Mouse (Mus musculus) neural tube, embryonic 15.5 days (tissue): ENCODE data around the gene Wdr82. TPM values are rescaled to one million over a fixed set of nuclear protein-coding genes. Genes with fewer than 3 reads are reported as not detected.

Experiments used
- ATAC-seq: fragments of 200-750 bp; cut with Nextera tagmentation; 2 replicates; pipeline ENCODE4 v1.8.0; 2017; ENCODE audit warnings: mild to moderate bottlenecking, moderate TSS enrichment, moderate library complexity; ENCODE audit not compliant: low FRiP score
- H3K27ac ChIP-seq: fragments of 300-500 bp; sonication (generic); replicated peaks from 2 replicates; pipeline ENCODE4 v1.5.1; 2015; ENCODE audit warnings: mild to moderate bottlenecking, inconsistent platforms
- H3K27me3 ChIP-seq: fragments of 300-500 bp; sonication (generic); replicated peaks from 2 replicates; pipeline ENCODE4 v1.6.1; 2015; ENCODE audit warnings: inconsistent platforms
- H3K36me3 ChIP-seq: fragments of 300-500 bp; sonication (generic); 2 replicates; pipeline ENCODE4 v1.6.1; 2015; ENCODE audit warnings: inconsistent platforms
- H3K4me1 ChIP-seq: fragments of 300-500 bp; sonication (generic); 2 replicates; pipeline ENCODE4 v1.6.1; 2015; ENCODE audit warnings: inconsistent platforms
- H3K4me2 ChIP-seq: fragments of 300-500 bp; sonication (generic); 2 replicates; pipeline ENCODE4 v1.6.1; 2015; ENCODE audit warnings: inconsistent platforms, mild to moderate bottlenecking, moderate library complexity
- H3K4me3 ChIP-seq: fragments of 300-500 bp; sonication (generic); replicated peaks from 2 replicates; pipeline ENCODE4 v1.5.1; 2015; ENCODE audit warnings: mild to moderate bottlenecking, inconsistent platforms
- H3K9ac ChIP-seq: fragments of 300-500 bp; sonication (generic); replicated peaks from 2 replicates; pipeline ENCODE4 v1.6.1; 2015; ENCODE audit warnings: mild to moderate bottlenecking, inconsistent platforms
- H3K9me3 ChIP-seq: fragments of 300-500 bp; sonication (generic); replicated peaks from 2 replicates; pipeline ENCODE4 v1.6.1; 2016; ENCODE audit warnings: inconsistent platforms
- WGBS: fragments of 180-500 bp; shearing (Covaris S2); methylation state at CpG from one replicate; pipeline ENCODE4 v1.1.7; 2015; ENCODE audit warnings: mixed read lengths; 5-methylcytosine and 5-hydroxymethylcytosine counted together
- polyA plus RNA-seq: library from polyadenylated mRNA; unstranded; fragments of >200 nt; fragmentation: Nextera tagmentation; extraction: Ambion mirVana; gene quantifications from 2 replicates; pipeline ENCODE4 v1.2.1, GENCODE M21; 2015

Wdr82 gene
- polyA plus RNA-seq: 28.6 and 32.1 TPM in 2 replicates

DNA sequence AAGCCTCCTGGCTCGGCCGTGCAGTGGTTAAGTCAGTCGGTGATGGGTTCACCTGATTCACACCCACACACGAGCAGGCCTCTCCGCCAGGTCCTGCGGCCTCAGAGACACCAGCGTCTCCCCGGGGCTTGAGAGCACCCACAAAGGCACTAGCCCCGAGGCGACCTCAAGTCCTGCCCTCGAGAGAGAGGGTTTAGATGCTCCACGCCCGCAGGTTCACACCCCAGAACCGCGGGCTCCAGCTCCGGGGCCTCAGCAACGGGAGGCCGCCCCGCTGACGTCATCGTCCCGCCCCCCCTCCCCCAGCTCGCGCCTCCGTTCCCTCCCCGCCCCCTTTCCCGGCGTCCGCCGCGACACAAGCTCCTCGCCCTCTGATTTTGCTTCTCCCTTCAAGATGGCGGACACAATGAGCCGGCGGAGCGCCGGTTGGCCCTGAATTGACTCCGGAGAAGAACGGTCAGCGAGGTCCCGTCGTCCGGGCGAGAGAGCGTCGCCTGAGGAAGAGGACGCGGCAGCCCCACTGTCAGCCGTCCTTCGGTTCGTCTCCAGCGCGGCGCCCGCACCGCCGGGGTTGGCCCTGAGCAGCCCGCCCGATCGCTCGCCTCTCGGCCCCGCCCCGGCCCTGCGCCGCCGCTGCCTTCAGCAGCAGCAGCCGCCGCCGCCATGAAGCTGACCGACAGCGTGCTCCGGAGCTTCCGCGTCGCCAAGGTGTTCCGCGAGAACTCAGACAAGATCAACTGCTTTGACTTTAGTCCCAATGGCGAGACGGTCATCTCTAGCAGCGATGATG, at the start of gene Wdr82:
TSS of gene Wdr82 (plus strand) at position 373 of the 790 bp plus-strand sequence.
- Histone ChIP-seq H3K4me3 (peak within 1 kb of the TSS; percentile 97), H3K36me3 (no peaks in the 10 kb centered on the region), H3K27me3 (no peaks in the 10 kb centered on the region), H3K9ac (peak within 1 kb of the TSS; percentile 95), H3K27ac (peak within 1 kb of the TSS; percentile 99), H3K4me1 (peaks cover 40% of the 10 kb centered on the region), H3K4me2 (peak within 1 kb of the TSS; percentile 62), H3K9me3 (no peaks in the 10 kb centered on the region)
- under 1% methylated on average over 77 of the region's 81 CpGs for WGBS
- peak; percentile 92 for ATAC-seq

DNA sequence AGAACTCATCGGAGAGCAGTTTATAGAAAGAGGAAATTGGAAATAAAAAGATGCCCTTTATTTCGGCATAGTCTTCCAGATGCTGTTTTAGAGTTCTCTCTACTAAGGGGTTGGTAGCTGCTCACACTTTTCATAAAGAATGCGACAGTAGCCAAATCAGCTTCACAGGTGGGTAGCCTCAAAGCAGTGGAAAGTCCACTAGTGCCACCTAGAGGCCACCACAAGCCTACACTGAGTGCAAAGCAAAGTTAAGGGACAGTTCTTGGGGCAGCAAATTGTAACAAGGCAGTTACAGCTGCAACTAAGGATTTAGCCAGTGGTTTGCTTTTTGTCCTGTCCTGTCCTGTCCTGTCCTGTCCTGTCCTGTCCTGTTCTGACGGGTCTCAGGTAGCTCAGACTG, 47.1 kb upstream of the Wdr82 start:
- no peak overlapping the region for H3K9ac ChIP-seq
- no peak overlapping the region for H3K4me2 ChIP-seq
- ATAC-seq: no peak
- no peaks in the 10 kb centered on the region for H3K9me3 ChIP-seq
- H3K27me3 ChIP-seq: no peaks in the 10 kb centered on the region
- peaks cover 15% of the 10 kb centered on the region for H3K4me1 ChIP-seq
- no peak overlapping the region for H3K4me3 ChIP-seq
- no peaks in the 10 kb centered on the region for H3K36me3 ChIP-seq
- WGBS: 50% methylated on average over 4 of the region's 4 CpGs
- no peak overlapping the region for H3K27ac ChIP-seq

DNA sequence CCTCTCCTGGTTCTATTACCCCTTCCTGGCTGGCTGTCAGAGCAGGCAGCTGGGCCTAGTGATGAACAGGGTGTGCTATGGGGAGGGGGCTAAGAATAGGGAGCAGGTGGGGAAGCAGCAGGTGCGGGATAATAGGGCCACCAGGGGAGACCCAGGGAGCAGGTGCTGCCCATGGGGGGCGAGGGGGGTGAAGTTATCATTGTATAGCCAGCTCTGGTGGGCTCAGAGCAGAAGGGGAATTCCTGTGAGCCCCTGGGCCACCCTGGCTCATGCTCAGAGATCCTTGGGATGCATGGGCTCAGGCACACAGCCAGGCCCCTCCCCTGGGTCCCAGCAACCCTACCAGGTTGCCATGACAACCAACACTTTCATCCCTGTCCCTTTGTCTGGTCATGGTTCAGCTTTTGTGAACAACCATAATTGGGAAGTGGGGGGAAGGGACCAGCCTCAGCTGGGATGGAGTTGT, 43.9 kb upstream of the Wdr82 start:
- H3K4me1 ChIP-seq: peaks cover 15% of the 10 kb centered on the region
- H3K9me3 ChIP-seq: no peaks in the 10 kb centered on the region
- H3K4me3 ChIP-seq: no peak overlapping the region
- no peaks in the 10 kb centered on the region for H3K36me3 ChIP-seq
- H3K9ac ChIP-seq: no peak overlapping the region
- peak overlapping the region; percentile 72 for H3K27ac ChIP-seq
- H3K27me3 ChIP-seq: no peaks in the 10 kb centered on the region
- 26% methylated on average over 2 of the region's 2 CpGs for WGBS
- H3K4me2 ChIP-seq: no peak overlapping the region
- ATAC-seq: peak; percentile 87

DNA sequence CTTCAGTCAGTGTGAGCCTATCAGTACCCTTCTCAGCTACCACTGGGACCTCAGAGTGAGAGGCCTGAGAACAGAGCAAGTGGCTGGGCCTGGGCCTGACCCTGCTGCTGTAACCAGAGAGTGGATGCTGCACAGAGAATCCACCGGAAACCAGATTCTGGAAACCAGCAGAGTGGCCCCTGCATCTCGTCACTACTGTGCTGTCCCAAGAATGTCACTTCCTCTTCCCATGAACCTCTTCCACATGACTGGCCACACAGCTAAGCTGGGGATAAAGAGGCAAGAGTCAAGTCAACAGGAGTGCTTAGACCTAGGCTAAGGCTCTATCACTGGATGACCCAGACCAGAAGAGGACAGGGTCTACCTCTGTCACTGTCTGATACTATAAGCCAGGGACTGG, 41.7 kb upstream of the Wdr82 start:
- H3K4me3 ChIP-seq: no peak overlapping the region
- WGBS: 92% methylated on average over 2 of the region's 2 CpGs
- H3K4me2 ChIP-seq: no peak overlapping the region
- no peaks in the 10 kb centered on the region for H3K27me3 ChIP-seq
- no peaks in the 10 kb centered on the region for H3K9me3 ChIP-seq
- H3K36me3 ChIP-seq: no peaks in the 10 kb centered on the region
- ATAC-seq: no peak
- H3K9ac ChIP-seq: no peak overlapping the region
- no peak overlapping the region for H3K27ac ChIP-seq
- peaks cover 15% of the 10 kb centered on the region for H3K4me1 ChIP-seq

DNA sequence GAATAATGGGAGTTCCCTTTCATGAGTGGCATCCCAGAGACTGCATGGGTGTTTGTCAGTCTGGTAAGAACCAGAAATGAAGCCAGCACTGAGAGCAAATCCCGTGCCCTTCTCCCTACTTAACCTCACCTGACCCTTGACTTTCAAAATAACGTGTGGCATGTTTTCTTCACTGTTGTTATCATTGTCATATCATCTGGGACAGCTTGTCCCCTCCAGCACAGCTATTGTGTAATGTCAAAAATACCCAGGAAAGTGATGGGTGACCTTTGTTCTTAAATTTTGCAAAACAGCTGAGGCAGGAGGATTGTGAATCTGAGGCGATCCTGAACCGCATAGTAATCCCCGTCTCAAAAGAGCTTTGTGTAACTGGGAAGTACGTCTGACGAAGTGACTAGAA, 40.5 kb upstream of the Wdr82 start:
- H3K36me3 ChIP-seq: no peaks in the 10 kb centered on the region
- no peak overlapping the region for H3K4me2 ChIP-seq
- H3K4me3 ChIP-seq: no peak overlapping the region
- H3K27me3 ChIP-seq: no peaks in the 10 kb centered on the region
- no peak overlapping the region for H3K9ac ChIP-seq
- no peak overlapping the region for H3K27ac ChIP-seq
- peaks cover 15% of the 10 kb centered on the region for H3K4me1 ChIP-seq
- no peak for ATAC-seq
- H3K9me3 ChIP-seq: no peaks in the 10 kb centered on the region
- 91% methylated on average over 7 of the region's 7 CpGs for WGBS

DNA sequence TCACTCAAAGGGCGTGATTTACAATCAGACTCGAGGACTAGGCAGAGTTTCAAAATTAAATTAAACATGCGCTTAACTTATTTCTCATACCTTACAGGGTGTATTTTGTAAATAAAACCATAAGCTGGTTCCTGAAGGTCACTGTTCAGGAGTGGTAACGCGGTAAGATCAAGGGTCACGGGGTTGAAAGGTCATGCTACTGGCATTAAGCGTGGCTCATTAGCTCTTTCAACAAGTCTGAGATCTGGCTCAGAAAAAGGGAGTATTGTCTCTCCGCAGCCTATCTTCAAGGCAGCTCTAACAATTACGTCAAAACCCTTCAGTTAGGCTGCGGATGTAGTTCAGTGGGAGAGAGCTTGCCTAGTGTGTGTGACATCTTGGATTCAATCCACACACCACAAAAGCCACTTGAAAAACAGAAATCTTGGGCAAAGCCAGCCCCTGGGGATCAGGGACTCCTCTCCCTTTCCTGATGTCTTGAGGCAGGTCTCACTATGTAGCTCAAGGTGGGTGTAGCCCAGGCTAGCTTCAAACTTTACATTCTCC, 33.0 kb upstream of the Wdr82 start:
- Histone ChIP-seq H3K9ac (no peak overlapping the region), H3K4me2 (no peak overlapping the region), H3K36me3 (no peaks in the 10 kb centered on the region), H3K27me3 (no peaks in the 10 kb centered on the region), H3K4me1 (peaks cover 10% of the 10 kb centered on the region), H3K9me3 (no peaks in the 10 kb centered on the region), H3K4me3 (no peak overlapping the region), H3K27ac (no peak overlapping the region)
- WGBS: 39% methylated on average over 10 of the region's 10 CpGs
- ATAC-seq: no peak

DNA sequence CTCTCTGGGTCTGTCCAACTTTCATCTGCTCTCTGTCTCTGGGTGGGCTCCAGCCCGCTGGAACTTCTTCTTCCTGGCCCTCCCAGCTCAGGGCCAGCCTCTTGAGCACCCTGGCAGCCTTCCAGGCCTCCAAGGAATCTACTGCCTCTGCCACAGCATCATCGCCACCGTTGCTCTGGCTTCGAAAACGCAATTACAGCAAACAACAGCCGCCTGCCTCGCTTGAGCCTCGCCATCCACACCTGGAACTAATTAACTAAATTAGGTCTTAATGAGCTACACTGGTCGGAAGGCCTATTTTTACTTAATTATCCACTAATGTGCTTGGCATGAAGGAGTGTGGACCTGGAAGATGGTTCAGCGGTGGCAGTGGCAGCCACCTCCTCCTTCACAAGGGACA, 31.0 kb upstream of the Wdr82 start:
- Histone ChIP-seq H3K9ac (no peak overlapping the region), H3K9me3 (no peaks in the 10 kb centered on the region), H3K36me3 (no peaks in the 10 kb centered on the region), H3K4me3 (no peak overlapping the region), H3K4me1 (peaks cover 17% of the 10 kb centered on the region), H3K27me3 (no peaks in the 10 kb centered on the region), H3K27ac (peak overlapping the region; percentile 42; the same call in 1 of the 2 replicates), H3K4me2 (no peak overlapping the region)
- peak; percentile 33 for ATAC-seq
- WGBS: 19% methylated on average over 10 of the region's 10 CpGs

DNA sequence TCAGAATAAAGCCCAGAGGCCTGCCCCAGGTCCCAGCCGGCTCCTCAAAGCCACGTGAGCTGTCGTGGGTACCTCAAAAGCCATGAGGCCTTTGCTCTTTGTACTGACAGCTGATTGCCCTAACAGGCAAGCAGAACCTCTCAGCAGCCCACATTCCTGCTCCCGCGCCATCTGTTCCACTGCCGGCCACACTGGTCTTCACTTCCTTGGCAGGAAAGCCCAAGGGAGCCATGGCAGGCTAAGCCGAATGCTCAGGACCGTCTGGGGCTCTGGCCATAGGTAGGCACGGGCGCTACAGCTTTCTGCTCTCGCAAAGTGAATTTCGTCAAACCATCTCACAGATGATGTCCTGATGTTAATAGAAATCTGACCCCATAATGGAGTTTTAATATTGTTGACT, 28.8 kb upstream of the Wdr82 start:
- H3K27me3 ChIP-seq: no peaks in the 10 kb centered on the region
- no peaks in the 10 kb centered on the region for H3K9me3 ChIP-seq
- H3K36me3 ChIP-seq: no peaks in the 10 kb centered on the region
- no peak overlapping the region for H3K4me2 ChIP-seq
- no peak overlapping the region for H3K4me3 ChIP-seq
- no peak overlapping the region for H3K9ac ChIP-seq
- no peak for ATAC-seq
- WGBS: 46% methylated on average over 12 of the region's 12 CpGs
- H3K27ac ChIP-seq: no peak overlapping the region
- peaks cover 23% of the 10 kb centered on the region for H3K4me1 ChIP-seq

DNA sequence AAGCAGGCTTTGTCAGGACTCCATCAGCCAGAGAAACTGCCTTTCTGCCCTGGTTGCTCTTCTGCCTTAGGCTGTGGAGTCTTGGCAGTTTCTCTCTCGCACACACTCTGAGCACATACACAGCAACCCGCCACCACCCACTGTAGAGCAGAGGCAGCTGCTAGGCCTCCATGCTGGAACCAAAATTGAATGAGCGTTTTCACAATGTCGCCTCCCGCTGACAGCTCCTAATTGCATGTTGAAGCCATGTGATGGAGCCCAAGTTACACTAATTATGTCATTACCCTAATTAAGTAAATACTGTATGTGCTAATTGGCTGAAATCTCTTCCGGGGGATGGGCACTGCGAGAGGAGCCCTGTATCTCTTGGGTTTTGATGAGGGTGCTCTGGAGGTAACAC, 26.6 kb upstream of the Wdr82 start:
- WGBS: 44% methylated on average over 7 of the region's 7 CpGs
- H3K9me3 ChIP-seq: no peaks in the 10 kb centered on the region
- H3K4me3 ChIP-seq: no peak overlapping the region
- H3K27ac ChIP-seq: peak overlapping the region; percentile 29; the same call in 1 of the 2 replicates
- no peaks in the 10 kb centered on the region for H3K27me3 ChIP-seq
- no peak overlapping the region for H3K9ac ChIP-seq
- H3K36me3 ChIP-seq: no peaks in the 10 kb centered on the region
- no peak overlapping the region for H3K4me2 ChIP-seq
- no peak for ATAC-seq
- H3K4me1 ChIP-seq: peaks cover 39% of the 10 kb centered on the region

DNA sequence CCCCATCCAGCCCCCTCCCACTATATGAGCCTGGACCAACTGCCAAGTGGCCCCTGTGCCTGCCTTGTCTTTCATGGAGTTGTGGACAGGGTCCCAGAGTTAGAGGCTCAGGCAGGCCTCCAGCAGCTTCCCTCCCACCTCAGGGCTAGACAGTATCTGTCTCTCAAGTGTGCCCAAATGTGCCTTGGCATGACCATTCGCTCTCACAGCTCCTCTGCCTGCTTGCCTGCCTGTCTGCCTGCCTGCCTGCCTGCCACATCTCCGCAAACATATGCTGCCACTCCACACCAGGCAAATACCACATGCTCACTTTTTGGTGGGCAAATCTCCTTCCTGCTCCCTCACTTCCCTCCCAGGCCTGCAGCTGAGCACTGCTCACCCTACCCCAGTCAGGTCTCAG, 25.1 kb upstream of the Wdr82 start:
- WGBS: 75% methylated on average over 2 of the region's 2 CpGs
- no peak overlapping the region for H3K9ac ChIP-seq
- H3K27me3 ChIP-seq: no peaks in the 10 kb centered on the region
- H3K36me3 ChIP-seq: no peaks in the 10 kb centered on the region
- H3K27ac ChIP-seq: no peak overlapping the region
- H3K4me2 ChIP-seq: no peak overlapping the region
- H3K4me1 ChIP-seq: peaks cover 42% of the 10 kb centered on the region
- H3K9me3 ChIP-seq: no peaks in the 10 kb centered on the region
- no peak for ATAC-seq
- H3K4me3 ChIP-seq: no peak overlapping the region

DNA sequence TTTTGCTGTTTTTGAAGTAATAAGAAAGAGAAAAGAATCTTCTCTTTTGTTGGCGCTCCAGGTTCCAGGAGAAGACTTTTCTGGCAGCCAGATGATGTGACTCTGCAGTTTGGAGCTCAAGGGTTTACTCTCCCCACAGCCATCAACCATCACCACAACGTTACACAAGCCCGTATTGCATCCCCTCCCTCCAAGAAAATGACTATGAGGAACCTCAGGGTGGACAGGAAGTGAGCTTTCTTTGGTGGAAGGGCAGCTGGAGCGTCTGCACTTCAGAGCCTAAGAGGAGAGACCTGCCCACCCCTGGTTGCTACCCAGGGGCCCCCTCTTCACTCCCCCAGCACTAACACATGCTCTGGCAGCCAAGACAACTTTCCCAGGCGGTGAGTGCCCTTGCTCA, 23.4 kb upstream of the Wdr82 start:
- H3K4me3 ChIP-seq: peak overlapping the region; percentile 80
- H3K4me1 ChIP-seq: peaks cover 51% of the 10 kb centered on the region
- no peaks in the 10 kb centered on the region for H3K9me3 ChIP-seq
- 28% methylated on average over 5 of the region's 5 CpGs for WGBS
- H3K4me2 ChIP-seq: peak overlapping the region; percentile 84
- H3K27ac ChIP-seq: peak overlapping the region; percentile 94
- peak overlapping the region; percentile 93 for H3K9ac ChIP-seq
- ATAC-seq: no peak
- peaks cover 7% of the 10 kb centered on the region for H3K36me3 ChIP-seq
- no peaks in the 10 kb centered on the region for H3K27me3 ChIP-seq

DNA sequence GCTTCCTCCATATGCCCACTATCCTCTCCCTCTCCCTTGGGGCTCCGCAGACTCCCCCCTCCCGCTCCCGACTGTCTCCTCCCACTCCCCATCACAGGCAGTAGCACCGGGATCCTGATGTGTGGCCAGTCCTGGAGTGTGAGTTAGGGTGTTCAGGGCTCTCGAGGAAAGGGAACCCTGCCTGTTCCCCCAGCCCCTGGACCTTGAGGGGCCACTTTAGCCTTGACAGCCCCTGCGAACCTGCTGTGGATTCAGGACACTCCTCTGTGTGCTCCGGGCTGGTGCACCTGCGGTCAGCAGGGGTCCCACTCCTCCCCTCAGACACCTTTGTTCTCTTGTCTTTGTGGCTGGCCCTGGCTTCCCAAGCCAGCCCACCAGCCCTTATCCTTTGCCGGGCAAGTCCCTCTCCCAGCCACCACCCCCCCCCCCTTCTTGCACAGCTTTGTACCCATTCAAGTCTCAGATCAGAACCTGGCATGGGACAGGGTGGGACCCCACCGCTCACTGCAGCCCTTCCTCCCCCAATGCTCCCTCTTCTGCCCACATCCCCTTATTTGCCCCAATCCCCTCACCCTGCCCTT, 22.8 kb upstream of the Wdr82 start:
- peak overlapping the region; percentile 94 for H3K27ac ChIP-seq
- no peaks in the 10 kb centered on the region for H3K9me3 ChIP-seq
- peak; percentile 64 for ATAC-seq
- WGBS: 2% methylated on average over 10 of the region's 10 CpGs
- H3K27me3 ChIP-seq: no peaks in the 10 kb centered on the region
- H3K9ac ChIP-seq: peak overlapping the region; percentile 93
- H3K36me3 ChIP-seq: peaks cover 13% of the 10 kb centered on the region
- peaks cover 51% of the 10 kb centered on the region for H3K4me1 ChIP-seq
- H3K4me3 ChIP-seq: peak overlapping the region; percentile 80
- H3K4me2 ChIP-seq: peak overlapping the region; percentile 84
